Mouse (Mus musculus): ENCODE measurements at regions not wholly inside any gene's neighbourhood (a gene's known extent, or its start where the extent isn't known, plus 50 kb on each side); places are given as distances from the start of the nearest gene placed in this dataset.

GRCm38 (mm10) chr14:76672442-76672841 lies 115.8 kb upstream of the Serp2 start:
- 71% methylated on average over 2 of the region's 2 CpGs for WGBS
- no peaks in the 10 kb centered on the region for H3K4me1 ChIP-seq (replicated peaks; ENCODE audit: control insufficient read depth, insufficient read depth, low read length)
- H3K4me3 ChIP-seq (replicated peaks; ENCODE audit: low read length): no peak overlapping the region
- H3K27me3 ChIP-seq (ENCODE audit: control insufficient read depth, insufficient read depth, low read length): no peaks in the 10 kb centered on the region
- H3K4me2 ChIP-seq (replicated peaks): no peak overlapping the region
- no peaks in the 10 kb centered on the region for H3K9me3 ChIP-seq (ENCODE audit: control insufficient read depth, low read length)
- H3K36me3 ChIP-seq (replicated peaks; ENCODE audit: control insufficient read depth, insufficient read depth): no peaks in the 10 kb centered on the region
- no peak overlapping the region for H3K9ac ChIP-seq
- no peak for DNase-seq (ENCODE audit: low spot score)
- H3K27ac ChIP-seq: no peak overlapping the region
- no peak for ATAC-seq (ENCODE audit: low FRiP score)

DNA sequence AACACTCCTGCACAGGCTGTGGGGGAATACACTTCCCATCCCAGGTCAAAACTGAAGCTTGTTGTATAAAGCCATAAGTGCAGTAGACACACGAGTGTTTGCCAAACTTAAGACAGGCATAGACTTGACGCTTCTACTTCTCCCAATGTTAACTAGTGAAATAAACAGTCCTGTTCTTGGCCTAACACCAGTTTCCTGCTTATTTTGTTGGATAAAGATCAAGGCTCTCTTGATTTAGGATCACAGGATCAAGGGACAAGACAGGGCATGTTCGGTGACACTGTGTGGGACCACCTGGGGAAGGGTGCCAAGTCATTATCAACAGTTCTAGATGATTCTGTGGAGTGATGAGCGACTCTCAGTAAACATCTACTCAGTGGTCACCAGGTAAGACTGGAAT lies 114.3 kb upstream of the Serp2 start:
- ATAC-seq (ENCODE audit: low FRiP score) (no peak), DNase-seq (ENCODE audit: low spot score) (no peak)
- no peaks in the 10 kb centered on the region for H3K36me3 ChIP-seq (replicated peaks; ENCODE audit: control insufficient read depth, insufficient read depth)
- H3K9me3 ChIP-seq (ENCODE audit: control insufficient read depth, low read length): no peaks in the 10 kb centered on the region
- 93% methylated on average over 4 of the region's 4 CpGs for WGBS
- H3K4me3 ChIP-seq (replicated peaks; ENCODE audit: low read length): no peak overlapping the region
- no peak overlapping the region for H3K27ac ChIP-seq
- no peak overlapping the region for H3K4me2 ChIP-seq (replicated peaks)
- no peak overlapping the region for H3K9ac ChIP-seq
- no peaks in the 10 kb centered on the region for H3K27me3 ChIP-seq (ENCODE audit: control insufficient read depth, insufficient read depth, low read length)
- H3K4me1 ChIP-seq (replicated peaks; ENCODE audit: control insufficient read depth, insufficient read depth, low read length): no peaks in the 10 kb centered on the region

DNA sequence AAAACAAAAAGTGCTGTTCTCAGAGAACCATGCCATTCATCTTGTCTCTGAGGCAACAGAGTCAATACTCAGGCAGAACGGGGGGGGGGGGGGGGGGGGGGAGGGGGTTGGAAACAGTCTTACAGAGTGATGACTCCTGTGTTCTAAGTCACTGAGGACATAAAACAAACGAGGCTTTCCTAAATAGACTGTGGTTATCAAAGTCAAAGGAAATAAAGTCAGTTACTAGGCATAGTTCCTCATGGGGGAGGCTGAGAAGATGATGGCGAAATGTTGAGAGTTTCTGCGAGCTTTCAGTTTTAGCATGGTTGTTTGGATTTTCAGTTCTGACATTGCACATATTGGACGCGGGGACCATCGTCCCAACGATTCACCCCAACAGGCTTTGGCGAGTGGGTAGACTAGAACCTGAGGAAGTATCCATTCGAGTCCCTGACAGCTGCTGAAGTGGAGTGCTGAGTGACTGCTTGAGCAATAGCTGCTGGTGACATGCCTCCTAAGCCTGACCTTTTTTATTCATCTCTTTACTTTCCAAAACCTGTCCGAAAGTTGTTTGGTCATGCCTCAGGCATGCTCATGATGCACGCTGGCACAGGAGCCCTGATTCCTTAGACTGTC lies 109.2 kb upstream of the Serp2 start:
- H3K4me3 ChIP-seq (replicated peaks; ENCODE audit: low read length): no peak overlapping the region
- DNase-seq (ENCODE audit: low spot score): no peak
- no peaks in the 10 kb centered on the region for H3K9me3 ChIP-seq (ENCODE audit: control insufficient read depth, low read length)

GRCm38 (mm10) chr14:76664586-76665508 lies 108.2 kb upstream of the Serp2 start:
- H3K36me3 ChIP-seq (replicated peaks; ENCODE audit: control insufficient read depth, insufficient read depth): no peaks in the 10 kb centered on the region
- no peaks in the 10 kb centered on the region for H3K27me3 ChIP-seq (ENCODE audit: control insufficient read depth, insufficient read depth, low read length)
- no peak for DNase-seq (ENCODE audit: low spot score)
- H3K4me1 ChIP-seq (replicated peaks; ENCODE audit: control insufficient read depth, insufficient read depth, low read length): no peaks in the 10 kb centered on the region
- 87% methylated on average over 11 of the region's 11 CpGs for WGBS
- no peak overlapping the region for H3K27ac ChIP-seq
- no peak overlapping the region for H3K4me2 ChIP-seq (replicated peaks)
- H3K9ac ChIP-seq: no peak overlapping the region
- no peaks in the 10 kb centered on the region for H3K9me3 ChIP-seq (ENCODE audit: control insufficient read depth, low read length)
- H3K4me3 ChIP-seq (replicated peaks; ENCODE audit: low read length): no peak overlapping the region
- ATAC-seq (ENCODE audit: low FRiP score): no peak

More for the DNA sequence above, 109.2 kb upstream of the Serp2 start:
- Histone ChIP-seq H3K36me3 (replicated peaks; ENCODE audit: control insufficient read depth, insufficient read depth) (no peaks in the 10 kb centered on the region), H3K9ac (no peak overlapping the region), H3K4me1 (replicated peaks; ENCODE audit: control insufficient read depth, insufficient read depth, low read length) (no peaks in the 10 kb centered on the region), H3K4me2 (replicated peaks) (no peak overlapping the region), H3K27ac (no peak overlapping the region), H3K27me3 (ENCODE audit: control insufficient read depth, insufficient read depth, low read length) (no peaks in the 10 kb centered on the region)
- 74% methylated on average over 12 of the region's 12 CpGs for WGBS
- ATAC-seq (ENCODE audit: low FRiP score): no peak

GRCm38 (mm10) chr14:76663816-76664215 lies 107.1 kb upstream of the Serp2 start:
- Histone ChIP-seq H3K4me1 (replicated peaks; ENCODE audit: control insufficient read depth, insufficient read depth, low read length) (peaks cover 4% of the 10 kb centered on the region; the same call in 1 of the 2 replicates), H3K9me3 (ENCODE audit: control insufficient read depth, low read length) (no peaks in the 10 kb centered on the region), H3K27me3 (ENCODE audit: control insufficient read depth, insufficient read depth, low read length) (no peaks in the 10 kb centered on the region), H3K9ac (no peak overlapping the region), H3K36me3 (replicated peaks; ENCODE audit: control insufficient read depth, insufficient read depth) (no peaks in the 10 kb centered on the region), H3K27ac (no peak overlapping the region), H3K4me2 (replicated peaks) (no peak overlapping the region), H3K4me3 (replicated peaks; ENCODE audit: low read length) (no peak overlapping the region)
- 87% methylated on average over 2 of the region's 2 CpGs for WGBS
- DNase-seq (ENCODE audit: low spot score) (no peak), ATAC-seq (ENCODE audit: low FRiP score) (no peak)

GRCm38 (mm10) chr14:76662871-76663270 lies 106.2 kb upstream of the Serp2 start:
- peaks cover 13% of the 10 kb centered on the region for H3K4me1 ChIP-seq (replicated peaks; ENCODE audit: control insufficient read depth, insufficient read depth, low read length)
- no peak for ATAC-seq (ENCODE audit: low FRiP score)

GRCm38 (mm10) chr14:76660906-76661305 lies 104.2 kb upstream of the Serp2 start:
- Histone ChIP-seq H3K9ac (no peak overlapping the region), H3K4me3 (replicated peaks; ENCODE audit: low read length) (no peak overlapping the region), H3K36me3 (replicated peaks; ENCODE audit: control insufficient read depth, insufficient read depth) (no peaks in the 10 kb centered on the region), H3K27ac (no peak overlapping the region), H3K4me2 (replicated peaks) (no peak overlapping the region), H3K9me3 (ENCODE audit: control insufficient read depth, low read length) (no peaks in the 10 kb centered on the region), H3K27me3 (ENCODE audit: control insufficient read depth, insufficient read depth, low read length) (no peaks in the 10 kb centered on the region), H3K4me1 (replicated peaks; ENCODE audit: control insufficient read depth, insufficient read depth, low read length) (peaks cover 25% of the 10 kb centered on the region)
- no peak for DNase-seq (ENCODE audit: low spot score)
- 76% methylated on average over 2 of the region's 2 CpGs for WGBS
- no peak for ATAC-seq (ENCODE audit: low FRiP score)

More at GRCm38 (mm10) chr14:76662871-76663270, 106.2 kb upstream of the Serp2 start:
- no peaks in the 10 kb centered on the region for H3K36me3 ChIP-seq (replicated peaks; ENCODE audit: control insufficient read depth, insufficient read depth)
- H3K9ac ChIP-seq: no peak overlapping the region
- H3K9me3 ChIP-seq (ENCODE audit: control insufficient read depth, low read length): no peaks in the 10 kb centered on the region
- H3K27ac ChIP-seq: no peak overlapping the region
- no peak overlapping the region for H3K4me3 ChIP-seq (replicated peaks; ENCODE audit: low read length)
- WGBS: 88% methylated on average over 7 of the region's 7 CpGs
- no peaks in the 10 kb centered on the region for H3K27me3 ChIP-seq (ENCODE audit: control insufficient read depth, insufficient read depth, low read length)
- no peak for DNase-seq (ENCODE audit: low spot score)
- H3K4me2 ChIP-seq (replicated peaks): no peak overlapping the region

DNA sequence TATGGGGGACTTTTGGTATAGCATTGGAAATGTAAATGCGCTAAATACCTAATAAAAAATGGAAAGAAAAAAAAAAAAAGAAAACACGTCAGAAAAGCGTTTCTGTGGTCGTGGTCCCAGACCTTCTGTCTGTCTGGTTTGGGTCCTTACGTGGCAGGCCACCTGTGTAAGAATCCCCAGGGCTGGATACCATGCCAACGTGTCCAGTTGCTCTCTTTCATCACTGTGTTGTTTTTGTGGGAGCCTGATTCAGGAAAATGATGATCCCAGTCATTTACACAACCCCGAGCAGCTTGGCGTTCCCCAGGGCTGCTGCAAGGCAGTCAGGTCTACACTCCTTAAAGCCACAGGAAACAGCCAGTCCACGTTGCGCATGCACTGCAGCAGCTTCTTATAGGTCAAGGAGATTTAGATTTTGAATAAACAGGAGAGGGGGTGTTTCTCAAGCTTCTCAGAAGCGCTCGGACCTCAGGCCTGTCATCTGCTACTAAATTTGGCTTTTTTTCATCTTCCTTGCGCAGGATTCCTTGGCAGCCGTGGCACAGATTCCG lies 102.3 kb upstream of the Serp2 start:
- Histone ChIP-seq H3K4me2 (replicated peaks) (no peak overlapping the region), H3K9ac (no peak overlapping the region), H3K27ac (no peak overlapping the region), H3K27me3 (ENCODE audit: control insufficient read depth, insufficient read depth, low read length) (no peaks in the 10 kb centered on the region), H3K4me3 (replicated peaks; ENCODE audit: low read length) (no peak overlapping the region), H3K4me1 (replicated peaks; ENCODE audit: control insufficient read depth, insufficient read depth, low read length) (peaks cover 25% of the 10 kb centered on the region), H3K9me3 (ENCODE audit: control insufficient read depth, low read length) (no peaks in the 10 kb centered on the region), H3K36me3 (replicated peaks; ENCODE audit: control insufficient read depth, insufficient read depth) (no peaks in the 10 kb centered on the region)
- 69% methylated on average over 15 of the region's 15 CpGs for WGBS
- DNase-seq (ENCODE audit: low spot score) (no peak), ATAC-seq (ENCODE audit: low FRiP score) (no peak)

- ATAC-seq (ENCODE audit: low FRiP score) (peak; percentile 78; the same call in 1 of the 2 replicates), DNase-seq (ENCODE audit: low spot score) (peak; percentile 77)
- Histone ChIP-seq H3K9ac (peak overlapping the region; percentile 20; the same call in 1 of the 2 replicates), H3K4me3 (replicated peaks; ENCODE audit: low read length) (no peak overlapping the region), H3K27me3 (ENCODE audit: control insufficient read depth, insufficient read depth, low read length) (no peaks in the 10 kb centered on the region), H3K4me2 (replicated peaks) (no peak overlapping the region), H3K36me3 (replicated peaks; ENCODE audit: control insufficient read depth, insufficient read depth) (no peaks in the 10 kb centered on the region), H3K9me3 (ENCODE audit: control insufficient read depth, low read length) (no peaks in the 10 kb centered on the region), H3K4me1 (replicated peaks; ENCODE audit: control insufficient read depth, insufficient read depth, low read length) (peaks cover 25% of the 10 kb centered on the region), H3K27ac (peak overlapping the region; percentile 10)
- 41% methylated on average over 9 of the region's 9 CpGs for WGBS
Measured at GRCm38 (mm10) chr14:76657784-76658610, 101.3 kb upstream of the Serp2 start.
